Mouse (Mus musculus) heart, embryonic 12.5 days (tissue): ENCODE data around the gene Pdzd7. TPM values are rescaled to one million over a fixed set of nuclear protein-coding genes. Genes with fewer than 3 reads are reported as not detected.

ENCODE experiments used
- ATAC-seq: fragments of 200-750 bp; cut with Nextera tagmentation; 2 replicates; pipeline ENCODE4 v1.8.0; 2017; ENCODE audit warnings: moderate TSS enrichment, moderate library complexity; ENCODE audit not compliant: insufficient number of reproducible peaks, low FRiP score
- H3K27ac ChIP-seq: fragments of 300-500 bp; sonication (generic); 2 replicates; pipeline ENCODE4 v1.5.1; 2016; ENCODE audit warnings: mild to moderate bottlenecking, moderate library complexity; ENCODE audit not compliant: poor library complexity, severe bottlenecking
- H3K27me3 ChIP-seq: fragments of 300-500 bp; sonication (generic); replicated peaks from 2 replicates; pipeline ENCODE4 v1.6.1; 2016; ENCODE audit warnings: mild to moderate bottlenecking, moderate library complexity
- H3K36me3 ChIP-seq: fragments of 300-500 bp; sonication (generic); 2 replicates; pipeline ENCODE4 v1.6.1; 2016; ENCODE audit warnings: mild to moderate bottlenecking, moderate library complexity
- H3K4me1 ChIP-seq: fragments of 300-500 bp; sonication (generic); replicated peaks from 2 replicates; pipeline ENCODE4 v1.6.1; 2016; ENCODE audit warnings: mild to moderate bottlenecking
- H3K4me2 ChIP-seq: fragments of 300-500 bp; sonication (generic); 2 replicates; pipeline ENCODE4 v1.6.1; 2016; ENCODE audit warnings: mild to moderate bottlenecking, moderate library complexity
- H3K4me3 ChIP-seq: fragments of 300-500 bp; sonication (generic); 2 replicates; pipeline ENCODE4 v1.5.1; 2016; ENCODE audit warnings: mild to moderate bottlenecking
- H3K9ac ChIP-seq: fragments of 300-500 bp; sonication (generic); 2 replicates; pipeline ENCODE4 v1.6.1; 2016; ENCODE audit warnings: mild to moderate bottlenecking, moderate library complexity
- H3K9me3 ChIP-seq: fragments of 300-500 bp; sonication (generic); replicated peaks from 2 replicates; pipeline ENCODE4 v1.6.1; 2016; ENCODE audit warnings: mild to moderate bottlenecking, moderate library complexity
- WGBS: fragments of 180-500 bp; shearing (Covaris S2); methylation state at CpG from one replicate; pipeline ENCODE4 v1.1.7; 2016; 5-methylcytosine and 5-hydroxymethylcytosine counted together
- polyA plus RNA-seq: library from polyadenylated mRNA; unstranded; fragments of >200 nt; fragmentation: Nextera tagmentation; extraction: Ambion mirVana; gene quantifications from 2 replicates; pipeline ENCODE4 v1.2.1, GENCODE M21; 2016

Pdzd7 gene
- polyA plus RNA-seq, 1 experiment from 2014 or later = 0.09 TPM

DNA sequence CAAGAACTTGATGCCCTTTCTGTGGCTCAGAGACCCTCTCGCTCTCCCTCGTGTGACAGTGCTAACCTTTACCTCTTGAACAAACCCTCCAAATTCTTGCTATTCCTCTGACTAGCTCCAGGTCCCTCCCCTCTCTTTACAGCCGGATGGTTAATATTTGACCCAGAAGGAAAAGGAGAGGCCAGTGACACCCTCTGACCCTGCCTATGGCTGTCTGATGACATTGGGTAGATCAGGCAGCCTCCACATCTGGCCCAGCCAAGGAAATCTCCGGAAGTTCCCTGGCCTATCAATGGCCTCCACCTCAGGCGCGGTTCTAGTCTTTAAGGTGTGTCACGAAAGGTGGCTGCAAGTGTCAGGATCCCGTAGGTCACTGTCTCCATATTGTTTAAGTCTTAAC lies 54.5 kb downstream of the Pdzd7 start:
- 83% methylated on average over 8 of the region's 8 CpGs for WGBS
- Histone ChIP-seq H3K4me2 (no peak overlapping the region), H3K4me3 (no peak overlapping the region), H3K27me3 (peaks cover 10% of the 10 kb centered on the region; the same call in 1 of the 2 replicates), H3K9me3 (no peaks in the 10 kb centered on the region), H3K9ac (no peak overlapping the region), H3K36me3 (no peaks in the 10 kb centered on the region), H3K4me1 (peaks cover 17% of the 10 kb centered on the region), H3K27ac (no peak overlapping the region)
- ATAC-seq = no peak

- no peak overlapping the region for H3K27ac ChIP-seq
- H3K9me3 ChIP-seq = no peaks in the 10 kb centered on the region
- peaks cover 10% of the 10 kb centered on the region; the same call in 1 of the 2 replicates for H3K27me3 ChIP-seq
- H3K4me3 ChIP-seq = peak overlapping the region; percentile 68
- H3K4me2 ChIP-seq = peak overlapping the region; percentile 100
- H3K36me3 ChIP-seq = no peaks in the 10 kb centered on the region
- peaks cover 23% of the 10 kb centered on the region for H3K4me1 ChIP-seq
- 9% methylated on average over 22 of the region's 22 CpGs for WGBS
- peak overlapping the region; percentile 87 for H3K9ac ChIP-seq
- ATAC-seq = no peak
Measured at GRCm38 (mm10) chr19:44989567-44990495, 55.7 kb downstream of the Pdzd7 start.

GRCm38 (mm10) chr19:44988831-44989566 lies 56.5 kb downstream of the Pdzd7 start, which contains the start of gene Sema4g:
Sema4g (plus strand) TSS chr19:44989101.
- 1% methylated on average over 55 of the region's 58 CpGs for WGBS
- peak; percentile 49; the same call in 1 of the 2 replicates for ATAC-seq
- no peak within 1 kb of the TSS for H3K27ac ChIP-seq

DNA sequence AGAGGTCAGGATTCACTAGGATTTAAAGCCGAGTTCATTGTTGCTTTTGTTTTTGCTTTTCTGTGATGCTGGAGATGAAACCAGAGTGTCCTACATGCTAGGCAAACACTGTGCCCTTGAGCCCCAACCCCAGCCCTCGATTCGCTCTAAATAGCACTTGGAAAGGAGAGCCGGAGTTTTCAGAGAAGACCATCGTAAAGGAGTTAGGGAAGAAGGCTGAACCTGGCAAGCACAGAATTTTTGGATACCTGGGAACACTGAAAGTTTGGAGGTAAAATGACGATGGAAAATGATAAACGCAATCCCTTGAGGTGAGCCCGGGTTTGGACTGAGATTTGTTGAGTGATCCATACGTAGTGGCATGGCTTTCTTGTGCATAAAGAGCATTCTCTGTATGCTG lies 57.2 kb downstream of the Pdzd7 start:
- H3K9me3 ChIP-seq = no peaks in the 10 kb centered on the region
- no peak overlapping the region for H3K27ac ChIP-seq
- H3K4me2 ChIP-seq = peak overlapping the region; percentile 100
- peaks cover 6% of the 10 kb centered on the region for H3K36me3 ChIP-seq
- WGBS = 36% methylated on average over 9 of the region's 9 CpGs
- ATAC-seq = no peak
- H3K4me3 ChIP-seq = peak overlapping the region; percentile 68
- no peak overlapping the region for H3K9ac ChIP-seq
- peaks cover 10% of the 10 kb centered on the region; the same call in 1 of the 2 replicates for H3K27me3 ChIP-seq
- peaks cover 23% of the 10 kb centered on the region for H3K4me1 ChIP-seq

More at GRCm38 (mm10) chr19:44988831-44989566, 56.5 kb downstream of the Pdzd7 start, which contains the start of gene Sema4g:
- 0 out of 2 replicates have a peak, but pooled peaks cover 5% of the 10 kb centered on the region for H3K36me3 ChIP-seq
- H3K9me3 ChIP-seq = no peaks in the 10 kb centered on the region
- H3K4me1 ChIP-seq = peaks cover 23% of the 10 kb centered on the region
- H3K27me3 ChIP-seq = peaks cover 10% of the 10 kb centered on the region; the same call in 1 of the 2 replicates
- peak within 1 kb of the TSS; percentile 100 for H3K4me2 ChIP-seq
- H3K9ac ChIP-seq = peak within 1 kb of the TSS; percentile 87
- peak within 1 kb of the TSS; percentile 68 for H3K4me3 ChIP-seq

- Histone ChIP-seq H3K9ac (no peak overlapping the region), H3K27me3 (peaks cover 10% of the 10 kb centered on the region; the same call in 1 of the 2 replicates), H3K4me1 (peaks cover 23% of the 10 kb centered on the region), H3K9me3 (no peaks in the 10 kb centered on the region), H3K27ac (no peak overlapping the region), H3K4me2 (no peak overlapping the region), H3K36me3 (peaks cover 8% of the 10 kb centered on the region), H3K4me3 (no peak overlapping the region)
- WGBS = 72% methylated on average over 6 of the region's 6 CpGs
- no peak for ATAC-seq
Measured at GRCm38 (mm10) chr19:44987851-44988250, 57.7 kb downstream of the Pdzd7 start.

GRCm38 (mm10) chr19:44987004-44987403 lies 58.5 kb downstream of the Pdzd7 start:
- Histone ChIP-seq H3K36me3 (peaks cover 13% of the 10 kb centered on the region), H3K27ac (no peak overlapping the region), H3K4me1 (peaks cover 17% of the 10 kb centered on the region), H3K4me3 (no peak overlapping the region), H3K9me3 (no peaks in the 10 kb centered on the region), H3K4me2 (no peak overlapping the region), H3K9ac (no peak overlapping the region), H3K27me3 (peaks cover 10% of the 10 kb centered on the region; the same call in 1 of the 2 replicates)
- WGBS = 61% methylated on average over 6 of the region's 6 CpGs
- ATAC-seq = no peak

GRCm38 (mm10) chr19:44985159-44985988 lies 60.1 kb downstream of the Pdzd7 start:
- ATAC-seq = no peak
- WGBS = 38% methylated on average over 5 of the region's 5 CpGs
- Histone ChIP-seq H3K27me3 (peaks cover 7% of the 10 kb centered on the region; the same call in 1 of the 2 replicates), H3K9me3 (no peaks in the 10 kb centered on the region), H3K36me3 (peaks cover 27% of the 10 kb centered on the region), H3K4me2 (no peak overlapping the region), H3K9ac (no peak overlapping the region), H3K4me1 (peaks cover 17% of the 10 kb centered on the region), H3K4me3 (no peak overlapping the region), H3K27ac (no peak overlapping the region)

DNA sequence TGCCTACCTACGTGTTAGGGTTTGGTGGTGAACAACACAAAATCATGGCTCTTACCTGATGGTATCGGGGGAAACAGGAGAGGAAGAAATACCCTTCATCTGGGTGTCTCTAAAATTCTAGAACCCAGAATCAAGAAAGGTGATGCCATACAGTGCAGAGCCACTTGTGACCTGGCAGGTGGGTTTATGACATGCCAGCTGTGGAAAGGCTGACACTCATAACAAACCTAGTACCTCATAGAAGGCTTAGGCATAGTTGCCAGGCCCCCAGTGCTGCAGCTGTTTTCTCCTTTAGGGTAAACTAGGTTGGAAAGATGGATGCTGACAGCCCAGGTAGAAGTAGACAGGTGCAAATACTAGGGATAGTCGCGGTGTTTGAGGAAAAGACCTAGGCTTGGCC lies 61.1 kb downstream of the Pdzd7 start:
- H3K36me3 ChIP-seq = peaks cover 35% of the 10 kb centered on the region
- no peak overlapping the region for H3K4me2 ChIP-seq
- H3K9me3 ChIP-seq = no peaks in the 10 kb centered on the region
- no peak overlapping the region for H3K9ac ChIP-seq
- no peak overlapping the region for H3K27ac ChIP-seq
- H3K4me1 ChIP-seq = peaks cover 8% of the 10 kb centered on the region
- 95% methylated on average over 4 of the region's 4 CpGs for WGBS
- ATAC-seq = no peak
- H3K27me3 ChIP-seq = peaks cover 7% of the 10 kb centered on the region; the same call in 1 of the 2 replicates
- H3K4me3 ChIP-seq = no peak overlapping the region

DNA sequence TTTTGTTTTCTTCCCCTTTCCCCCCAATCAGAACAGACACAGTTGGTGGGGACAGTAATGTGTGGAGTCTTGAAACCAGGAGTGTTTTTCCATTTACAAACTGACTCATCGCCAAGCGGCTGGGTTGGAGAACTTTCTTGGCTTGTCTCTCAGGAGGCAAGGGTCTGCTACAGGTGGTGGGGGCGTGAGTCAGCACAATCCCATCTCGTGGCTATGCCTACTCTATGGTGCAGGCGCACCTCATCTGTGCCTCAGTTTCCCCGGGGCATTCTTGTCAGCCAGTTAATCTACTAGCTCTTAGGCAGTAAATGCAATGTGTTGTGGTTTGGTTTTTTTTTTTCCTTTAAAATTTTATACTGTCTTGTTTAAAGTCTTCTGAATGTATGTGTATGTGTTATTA lies 62.2 kb downstream of the Pdzd7 start:
- no peak for ATAC-seq
- Histone ChIP-seq H3K4me1 (peaks cover 7% of the 10 kb centered on the region; the same call in 1 of the 2 replicates), H3K27me3 (peaks cover 7% of the 10 kb centered on the region; the same call in 1 of the 2 replicates), H3K9ac (no peak overlapping the region), H3K36me3 (peaks cover 42% of the 10 kb centered on the region), H3K4me3 (no peak overlapping the region), H3K27ac (no peak overlapping the region), H3K9me3 (no peaks in the 10 kb centered on the region), H3K4me2 (no peak overlapping the region)
- WGBS = 89% methylated on average over 6 of the region's 6 CpGs

DNA sequence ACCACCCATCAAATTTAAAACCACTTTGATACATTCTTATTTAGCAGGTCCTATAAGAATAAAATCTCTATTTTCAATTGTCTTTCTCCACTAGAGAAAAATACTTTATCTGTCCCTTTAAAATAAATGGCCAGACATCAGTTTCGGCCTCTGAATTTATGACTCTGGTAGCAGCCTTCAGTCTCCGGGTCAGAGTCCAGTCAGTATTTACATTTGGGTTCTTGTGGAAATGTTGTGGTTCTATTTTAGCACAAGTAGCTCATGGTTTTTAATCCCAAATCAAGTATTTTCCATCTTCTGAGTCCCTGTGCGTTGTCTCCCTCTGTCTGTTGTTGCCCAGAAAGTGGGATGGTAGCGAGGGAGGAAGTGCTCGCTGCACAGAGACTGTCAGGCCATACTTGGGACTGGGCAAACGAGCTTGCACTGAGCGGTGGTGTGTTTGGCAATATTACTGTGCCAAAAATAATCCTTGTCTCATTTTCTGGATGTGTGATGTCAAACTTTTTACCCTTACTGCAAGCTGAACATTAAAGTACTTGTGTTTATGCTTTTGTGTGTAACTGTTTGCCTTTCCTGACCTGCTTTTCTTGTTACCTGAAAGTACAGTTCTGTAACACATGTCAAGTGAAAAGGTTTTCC lies 62.9 kb downstream of the Pdzd7 start:
- Histone ChIP-seq H3K9ac (no peak overlapping the region), H3K4me1 (peaks cover 7% of the 10 kb centered on the region; the same call in 1 of the 2 replicates), H3K36me3 (peaks cover 50% of the 10 kb centered on the region), H3K27ac (no peak overlapping the region), H3K4me2 (no peak overlapping the region), H3K4me3 (no peak overlapping the region), H3K27me3 (peaks cover 7% of the 10 kb centered on the region; the same call in 1 of the 2 replicates), H3K9me3 (no peaks in the 10 kb centered on the region)
- no peak for ATAC-seq
- 80% methylated on average over 7 of the region's 7 CpGs for WGBS
